Mouse (Mus musculus) kidney, adult 11 months (tissue): Measurements from ENCODE around the gene Cox10.

Experiments used
- DNase-seq: peaks from one replicate; pipeline ENCODE4 v3.0.0; 2022

Gene Cox10

DNA sequence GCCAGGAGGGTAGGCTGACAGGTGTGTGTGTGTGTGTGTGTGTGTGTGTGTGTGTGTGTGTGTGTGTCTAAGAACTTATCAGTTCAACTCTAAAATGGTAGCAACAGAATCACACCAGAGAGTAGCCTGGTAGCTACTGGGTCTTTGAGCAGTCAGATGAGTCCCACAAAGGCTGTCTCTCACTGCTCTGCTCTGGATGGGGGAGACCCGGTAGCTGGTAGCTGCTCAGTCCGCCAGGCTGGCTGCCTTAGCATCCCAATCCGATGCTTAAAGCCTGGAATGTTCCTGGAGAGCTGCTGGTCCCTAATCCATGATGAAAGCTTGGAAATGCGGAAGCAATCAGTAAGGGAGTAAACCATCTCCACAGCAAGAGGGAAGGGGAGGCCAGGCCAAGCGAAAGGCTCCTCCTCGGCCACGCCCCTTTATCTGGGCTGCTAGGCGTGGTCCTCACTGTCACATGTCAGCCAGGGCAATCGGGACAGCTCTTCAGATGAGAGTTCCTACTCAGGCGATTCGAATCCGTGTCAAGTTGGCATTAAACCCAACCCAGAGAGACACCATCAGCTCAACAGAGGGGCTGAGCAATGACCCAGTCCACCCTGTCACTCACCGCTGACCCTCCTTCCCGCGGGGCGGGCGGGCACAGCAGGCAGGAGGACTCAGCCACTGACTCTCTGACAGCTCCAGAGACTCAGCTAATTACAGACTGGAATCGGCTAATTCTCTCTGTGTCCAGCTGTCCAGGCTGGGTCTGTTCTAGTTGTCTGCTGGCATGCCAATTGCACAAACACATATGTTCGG is 127.2 kb downstream of the Cox10 start:
- no peak for DNase-seq

DNA sequence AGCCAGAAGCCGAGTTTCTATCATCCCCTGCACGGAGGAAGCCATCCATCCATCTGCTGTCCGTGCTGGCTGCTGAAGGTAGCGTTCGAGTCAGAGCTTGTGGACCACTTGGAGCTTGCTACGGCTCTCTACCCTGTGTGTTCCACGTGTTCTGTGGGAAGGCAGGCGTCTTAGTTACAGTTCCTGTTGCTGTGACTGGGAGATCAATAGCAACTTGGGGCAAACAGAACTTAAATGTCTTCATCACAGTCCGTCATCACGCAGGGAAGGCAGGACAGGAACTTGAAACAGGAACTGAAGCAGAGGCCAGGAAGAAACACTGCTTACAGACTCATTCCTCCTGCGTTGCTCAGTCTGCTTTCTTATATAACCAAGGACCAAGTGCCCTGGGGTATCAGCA is 130.9 kb downstream of the Cox10 start:
- no peak for DNase-seq

DNA sequence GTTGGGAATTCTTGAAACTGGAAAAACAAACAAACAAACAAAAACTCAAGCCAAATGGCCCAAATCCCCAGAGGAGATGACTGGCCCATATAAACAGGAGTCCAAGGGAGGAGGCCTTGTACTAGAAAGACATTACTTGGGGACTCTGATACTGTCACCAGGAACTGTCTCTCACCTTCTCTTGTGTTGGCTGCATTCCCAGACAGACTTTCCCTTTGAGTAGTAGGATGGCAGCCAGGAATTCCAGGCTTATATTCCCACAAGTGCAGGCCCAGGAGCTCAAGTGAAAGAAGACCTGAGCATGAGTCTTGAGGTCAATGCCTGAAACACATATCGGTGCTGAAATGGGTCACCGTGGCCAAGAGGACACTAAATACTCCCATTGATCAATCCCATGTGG is 132.2 kb downstream of the Cox10 start:
- no peak for DNase-seq

DNA sequence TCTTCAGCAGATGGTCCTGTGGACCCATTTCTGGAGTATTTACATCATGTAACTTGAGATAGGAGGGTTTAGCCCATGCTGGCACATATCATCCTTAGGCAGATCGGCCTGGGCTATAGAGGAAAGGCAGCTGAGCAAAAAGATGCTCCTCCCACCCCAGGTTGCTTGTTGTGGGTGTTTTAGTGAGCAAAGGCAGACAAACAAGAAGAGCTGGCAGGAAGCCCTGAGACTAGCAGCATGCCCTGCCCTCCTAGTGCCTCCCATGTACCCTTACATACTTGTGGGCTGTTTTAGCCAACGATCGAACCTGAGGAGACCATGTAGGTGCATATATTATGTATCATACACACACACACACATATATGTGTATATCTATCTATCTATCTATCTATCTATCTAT is 135.3 kb downstream of the Cox10 start:
- no peak for DNase-seq

DNA sequence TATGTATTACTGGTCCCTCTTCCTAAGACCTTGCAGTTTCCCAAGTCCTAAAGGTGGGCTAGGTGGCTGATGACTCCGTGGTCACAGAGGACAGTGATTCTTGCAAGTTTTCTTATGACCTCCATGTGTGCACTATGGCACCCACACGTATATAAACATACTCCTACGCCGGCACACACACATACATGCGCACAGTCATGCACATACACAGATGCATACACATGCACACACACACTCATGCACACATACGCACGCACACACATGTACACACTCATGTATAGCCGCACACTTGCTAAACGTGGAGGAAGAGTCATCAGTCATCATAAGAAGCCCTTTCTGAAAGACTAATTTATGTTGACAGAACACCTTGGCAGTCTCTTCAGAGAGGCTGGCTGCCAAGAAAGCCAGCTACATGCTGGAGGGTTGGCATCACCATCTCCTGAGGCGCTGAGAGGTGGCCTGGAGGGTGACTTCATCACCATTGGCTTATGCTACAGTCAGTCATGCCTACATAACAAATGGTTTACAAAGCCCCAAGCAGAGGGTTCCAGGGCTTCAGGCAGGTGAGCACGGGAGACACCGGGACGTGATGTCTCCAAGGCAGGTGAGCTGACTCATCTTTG is 135.9 kb downstream of the Cox10 start:
- DNase-seq, result no peak

DNA sequence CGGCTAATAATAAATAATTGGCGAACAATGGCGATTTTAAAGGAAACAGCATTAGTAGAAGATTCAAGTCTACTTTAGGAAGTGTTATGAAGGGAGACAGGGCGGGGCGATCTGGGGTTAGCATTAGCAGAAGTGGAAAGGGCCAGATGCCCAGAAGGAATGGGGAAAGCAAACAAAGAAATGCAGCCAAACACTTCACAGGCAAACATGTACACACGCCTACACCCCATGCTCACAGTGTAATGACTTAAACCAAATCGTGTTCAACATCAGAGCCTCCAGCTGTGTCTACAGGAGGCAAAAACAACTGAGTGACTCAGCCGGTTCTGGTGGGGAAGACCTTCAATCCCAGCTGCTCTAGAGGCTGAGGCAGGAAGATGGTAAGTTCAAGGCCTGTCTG is 137.1 kb downstream of the Cox10 start:
- no peak for DNase-seq

DNA sequence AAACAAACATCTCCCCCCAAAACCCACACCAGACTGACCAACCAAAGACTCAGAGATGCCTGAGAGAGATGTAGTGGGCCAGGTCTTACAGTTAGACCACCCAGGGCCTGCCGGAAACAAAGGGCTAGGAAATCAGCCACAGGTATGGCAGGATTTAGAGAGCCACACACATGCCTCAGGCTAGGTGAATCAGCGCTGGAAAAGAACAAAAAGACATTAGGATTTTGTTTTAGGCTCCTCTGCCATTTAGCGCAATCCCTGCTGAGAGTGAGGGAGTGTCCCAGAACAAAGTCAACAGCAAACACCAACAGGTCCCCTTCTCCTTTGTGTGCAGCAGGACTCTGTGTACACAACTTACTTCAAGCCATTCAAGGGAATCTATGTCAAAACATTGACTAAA is 142.6 kb downstream of the Cox10 start:
- DNase-seq, result no peak

DNA sequence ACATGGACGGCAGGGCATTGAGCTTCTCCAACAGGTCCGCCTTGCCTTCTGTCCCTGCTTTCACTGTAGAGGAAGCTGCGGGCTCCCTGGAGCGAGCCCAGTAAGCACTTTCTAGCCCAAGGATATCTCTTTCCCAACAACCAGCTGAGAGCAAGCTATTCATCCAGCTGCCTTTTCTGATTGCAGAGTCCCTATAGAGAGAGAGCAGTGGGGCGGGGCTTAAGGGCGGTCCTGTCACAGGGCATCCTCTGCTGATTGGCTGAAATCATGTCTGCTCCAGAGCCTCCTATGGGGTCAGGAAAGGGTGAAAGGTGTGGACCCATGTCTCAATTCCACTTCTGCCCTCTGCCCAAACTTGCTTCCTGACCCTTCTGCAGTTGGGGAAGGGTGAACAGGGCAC is 152.4 kb downstream of the Cox10 start:
- DNase-seq, result no peak

DNA sequence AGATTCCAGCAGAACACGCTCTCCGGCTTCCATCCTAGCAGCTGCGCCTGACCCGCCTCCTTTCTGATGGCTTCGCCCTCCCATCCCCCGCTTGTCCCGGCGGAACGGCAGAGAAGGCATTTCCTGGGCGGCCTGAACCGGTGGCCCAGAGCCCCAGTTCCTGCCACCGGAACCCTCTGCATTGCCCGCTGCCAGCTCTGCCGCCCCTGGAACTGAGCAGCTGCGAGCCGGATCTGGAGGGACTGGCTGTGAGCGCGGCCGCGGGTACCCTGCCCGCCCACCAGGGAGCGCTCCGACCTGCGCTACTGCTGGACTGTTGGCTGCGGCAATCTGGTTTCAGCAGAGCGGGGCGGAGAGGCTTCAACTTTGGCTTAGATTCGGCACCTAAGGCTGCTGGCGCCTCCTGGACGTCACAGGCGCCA is 154.1 kb downstream of the Cox10 start:
- DNase-seq, result peak; percentile 84

DNA sequence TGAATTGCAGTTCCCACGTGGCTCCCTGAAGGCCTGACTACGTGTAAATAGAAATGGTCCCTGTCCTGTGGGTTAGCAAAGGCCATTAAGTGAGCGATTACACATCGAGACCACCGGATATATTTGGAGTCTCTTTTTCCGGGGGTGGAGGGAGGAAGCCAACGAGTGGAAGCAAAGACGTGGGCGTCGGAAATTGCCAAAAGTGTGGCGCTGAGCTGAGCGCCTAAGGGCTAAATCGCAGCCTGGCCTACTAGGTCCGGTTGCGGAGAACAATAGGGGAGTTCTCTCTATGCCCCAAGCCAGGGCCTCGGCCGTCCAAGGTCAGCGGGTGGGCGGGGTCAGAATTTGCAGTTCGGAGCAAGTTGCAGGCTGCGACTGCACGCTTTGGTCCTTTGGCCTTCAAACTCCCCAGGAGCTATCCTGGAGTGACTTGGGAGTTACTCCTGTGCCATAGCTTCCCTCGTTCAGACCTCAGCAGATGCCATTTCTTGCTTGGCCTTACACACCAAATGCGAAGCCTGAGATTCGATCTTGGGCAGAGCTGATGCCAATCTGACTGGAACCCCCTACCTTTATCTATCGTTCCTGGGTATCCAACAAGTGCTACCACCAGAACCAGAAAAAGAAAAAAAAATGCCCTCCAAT is 154.9 kb downstream of the Cox10 start:
- DNase-seq, result no peak

DNA sequence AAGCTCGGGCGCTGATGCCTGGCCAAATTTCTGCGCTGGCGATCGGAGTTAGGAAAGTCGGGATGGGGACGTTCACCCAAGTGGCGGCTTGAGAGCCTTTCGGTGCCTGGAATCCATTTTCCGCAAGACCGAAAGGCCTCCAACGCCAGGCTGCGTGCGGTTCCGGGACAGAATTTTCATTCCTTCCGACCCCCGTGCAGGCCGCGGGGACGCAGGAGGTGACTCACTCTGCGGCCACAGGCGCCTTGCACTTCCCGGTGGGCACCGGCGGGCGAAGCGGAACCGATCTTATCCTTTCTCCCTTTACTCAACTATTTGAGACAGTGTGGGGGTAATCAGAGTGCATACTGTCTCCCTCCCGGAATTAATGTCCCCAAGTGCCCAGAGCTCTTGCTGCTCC is 155.9 kb downstream of the Cox10 start:
- no peak for DNase-seq

DNA sequence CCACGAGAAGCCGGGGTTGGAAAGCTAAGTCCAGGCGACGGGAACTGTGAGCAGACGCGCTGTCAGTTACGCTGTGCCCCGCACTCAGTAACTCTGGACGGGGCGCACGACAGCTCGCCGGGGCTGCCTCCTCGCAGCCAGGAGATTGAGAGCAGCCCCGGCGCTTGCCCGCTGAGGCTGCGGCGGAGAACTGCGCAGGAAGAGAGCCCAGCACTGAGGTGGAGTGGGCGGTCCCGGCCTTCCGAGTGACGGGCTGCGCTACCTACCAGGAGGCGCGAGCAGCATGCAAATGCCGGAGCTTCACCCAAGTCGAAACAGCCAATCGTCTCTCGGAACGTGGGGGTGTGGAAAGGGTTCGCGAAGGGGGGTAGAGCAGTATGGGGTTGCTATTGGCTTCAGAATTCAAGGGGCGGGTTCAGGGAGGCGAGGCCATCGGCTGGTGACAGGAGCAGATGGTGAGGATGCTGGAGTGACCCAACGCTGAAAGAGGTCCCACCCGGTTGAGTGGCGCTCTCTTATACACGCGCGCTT is 157.1 kb downstream of the Cox10 start, which contains the start of gene Hs3st3b1:
TSS of gene Hs3st3b1 (minus strand) at position 200 of the 531 bp plus-strand sequence.
- peak; percentile 96 for DNase-seq

DNA sequence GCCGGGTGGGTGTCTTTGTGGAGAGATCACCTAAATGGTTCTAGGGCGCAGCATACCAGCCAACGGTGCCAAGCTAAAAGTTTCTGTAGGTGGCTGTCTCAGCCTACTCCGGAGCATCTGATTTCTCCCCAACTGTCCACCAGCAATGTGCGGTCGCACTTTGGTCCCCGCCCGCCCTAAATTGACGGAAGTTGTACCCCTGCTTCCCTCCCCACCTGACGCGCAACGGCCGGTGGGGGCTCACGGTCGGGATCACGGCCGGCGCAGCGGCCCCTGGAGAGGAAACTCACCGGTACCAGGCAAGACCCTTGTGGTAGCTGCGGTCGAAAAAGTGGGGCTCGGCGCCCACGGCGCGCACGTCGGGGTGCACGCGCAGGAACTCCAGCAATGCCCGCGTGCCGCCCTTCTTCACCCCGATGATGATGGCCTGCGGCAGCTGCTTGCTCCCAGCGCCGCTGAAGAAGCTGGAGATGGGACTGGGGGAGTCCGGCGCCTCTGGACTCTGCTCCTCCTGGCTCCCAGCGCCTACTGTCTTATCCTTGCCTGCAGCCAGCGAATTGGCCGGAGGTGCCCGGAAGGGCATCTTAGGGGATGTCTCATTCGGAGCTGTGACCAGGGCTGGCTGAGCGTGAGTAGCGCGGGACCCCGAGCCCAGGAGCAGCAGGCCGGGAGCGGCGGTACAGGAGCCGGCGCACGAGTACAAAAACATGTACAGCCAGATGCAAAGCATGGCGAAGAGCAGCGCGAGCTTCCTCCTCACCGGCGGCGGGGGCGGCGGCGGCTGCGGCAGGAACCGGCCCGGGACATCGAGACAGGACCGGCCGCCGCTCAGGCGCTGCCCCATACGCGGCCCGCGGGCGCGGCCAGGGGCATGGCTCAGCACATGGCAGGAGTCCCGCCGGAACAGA is 158.0 kb downstream of the Cox10 start:
- DNase-seq, result no peak

DNA sequence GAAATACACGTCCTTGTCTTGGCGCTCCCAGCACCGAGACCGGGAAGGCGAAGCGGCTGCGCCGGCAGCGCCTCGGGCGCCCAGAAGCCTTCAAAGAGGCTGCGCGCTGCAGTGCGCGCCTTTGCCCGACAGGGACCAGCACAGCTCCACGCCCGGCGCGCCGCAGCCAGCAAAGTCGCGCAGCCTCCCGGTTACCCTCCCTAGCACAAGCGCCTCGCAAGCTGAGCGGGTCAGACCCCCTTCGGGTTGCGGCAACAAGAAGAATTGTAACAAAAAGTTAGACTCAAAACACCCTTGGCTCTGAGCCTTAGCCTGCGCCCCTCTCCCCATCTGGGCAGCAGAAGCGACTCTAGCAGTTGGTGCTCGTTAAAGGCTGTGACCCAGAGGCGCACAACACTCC is 158.7 kb downstream of the Cox10 start:
- peak; percentile 55 for DNase-seq

DNA sequence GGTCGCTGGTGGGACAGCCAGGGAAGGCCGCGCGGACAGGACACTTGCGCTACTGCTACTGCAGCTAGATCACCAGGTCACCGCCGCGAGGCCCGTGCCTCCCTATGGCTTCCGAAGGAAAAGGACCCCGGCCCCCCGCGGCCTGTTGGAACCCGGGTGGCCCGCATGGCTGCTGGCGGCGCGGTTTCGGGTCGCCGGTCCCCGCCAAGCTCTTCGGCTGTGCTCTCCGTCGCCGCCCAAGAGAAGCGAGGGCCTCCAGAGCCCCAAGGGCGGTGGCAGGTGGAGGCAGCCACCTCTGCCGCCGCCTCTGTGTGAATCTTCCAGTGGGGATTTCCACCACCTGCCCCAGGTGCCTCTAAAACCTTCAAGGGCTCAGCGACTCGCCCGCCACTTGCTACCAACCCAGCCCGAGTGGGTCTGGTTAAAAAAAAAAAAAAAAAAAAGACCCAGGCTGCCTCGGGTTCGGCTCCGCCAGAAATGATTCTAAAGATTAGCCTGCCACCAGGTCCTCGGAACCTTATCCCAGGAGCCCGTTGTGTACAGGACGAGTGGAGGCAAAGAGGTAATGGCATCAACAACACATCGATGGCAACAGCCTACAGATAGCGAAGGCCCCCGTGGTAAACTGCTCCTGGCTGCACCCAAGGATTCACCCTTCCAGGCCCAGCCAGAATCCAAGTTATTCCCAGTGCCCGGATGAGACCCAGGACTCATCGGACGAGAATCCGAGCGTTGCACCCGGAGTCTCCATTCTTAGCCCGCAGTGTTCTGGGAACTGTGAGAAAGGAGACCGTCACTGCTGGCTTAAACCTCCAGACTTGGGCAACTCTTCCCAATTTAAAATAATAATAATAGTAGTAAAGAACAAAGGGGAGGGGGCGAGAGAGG is 159.8 kb downstream of the Cox10 start:
- DNase-seq, result no peak

DNA sequence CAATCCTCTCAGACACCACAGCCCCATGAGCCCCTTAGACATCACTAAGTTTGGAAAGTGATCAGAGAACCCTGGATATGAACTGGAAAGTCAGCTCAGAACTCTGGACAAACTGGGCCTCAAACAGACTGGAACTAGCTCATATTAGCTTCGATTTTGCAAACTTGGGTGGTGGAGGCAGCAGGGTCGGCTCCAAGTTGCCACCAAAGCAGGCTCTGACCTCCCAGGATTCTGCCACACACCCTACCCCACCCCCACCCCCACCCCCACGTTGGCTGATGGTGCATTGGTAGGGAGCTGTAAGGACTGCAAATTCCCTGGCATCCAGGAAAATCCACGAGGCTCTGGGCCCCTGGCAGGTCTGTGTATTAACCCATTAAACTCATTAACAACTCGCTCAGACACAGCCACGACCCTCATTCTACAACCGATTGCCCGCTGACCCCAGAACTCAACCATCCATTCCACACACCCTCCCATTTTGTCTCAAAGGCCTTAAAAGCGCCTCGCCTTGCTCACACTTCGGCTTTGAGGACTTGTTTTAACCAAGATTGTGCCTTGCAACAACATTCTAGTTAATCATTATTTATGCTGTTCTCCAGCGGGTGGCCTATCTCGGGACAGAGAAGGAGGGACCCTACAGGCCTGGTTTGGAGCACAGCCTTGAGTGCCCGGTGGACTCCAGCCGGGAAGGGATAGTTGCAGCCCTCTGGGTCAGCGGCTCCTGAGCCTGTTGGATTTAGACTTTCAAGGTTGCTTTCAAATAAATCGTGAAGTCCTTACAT is 160.8 kb downstream of the Cox10 start:
- peak; percentile 79 for DNase-seq

DNA sequence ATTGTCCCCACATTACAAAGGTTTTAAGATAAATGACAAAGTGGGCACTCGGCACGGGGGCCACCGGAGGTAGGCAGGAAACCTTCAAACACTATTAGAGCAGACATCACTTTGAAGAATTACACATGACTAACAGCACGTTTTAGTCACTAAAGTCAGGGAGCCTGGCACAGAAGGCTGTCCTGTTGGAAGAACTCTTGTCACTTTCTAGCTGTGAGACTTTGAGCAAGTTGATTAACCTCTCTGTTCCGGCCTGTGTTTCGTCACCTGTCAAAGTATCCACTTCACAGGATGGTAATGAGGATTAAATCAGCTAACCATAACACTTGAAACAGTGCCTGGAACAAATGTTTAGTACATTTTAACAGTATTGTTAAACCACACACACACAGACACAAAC is 161.7 kb downstream of the Cox10 start:
- DNase-seq, result no peak

DNA sequence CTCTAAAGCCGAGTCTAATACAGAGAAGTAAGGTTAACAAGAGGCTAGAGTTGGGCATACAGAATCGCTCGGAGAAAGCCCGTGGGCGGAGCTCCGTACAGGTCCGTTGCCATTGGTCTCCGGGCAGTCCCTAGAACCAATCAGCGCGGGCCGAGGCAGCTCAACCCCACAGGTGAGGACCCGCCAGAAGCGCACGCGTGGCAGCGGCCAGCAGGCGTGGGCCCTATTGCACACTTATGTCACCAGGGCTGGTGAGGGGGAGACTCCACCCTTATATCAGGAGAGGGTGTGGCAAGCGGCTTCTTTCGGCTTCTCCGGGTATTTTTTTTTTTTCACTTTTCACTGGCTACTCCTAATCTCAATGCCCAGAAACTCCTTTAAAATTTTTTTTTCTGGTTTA is 164.9 kb downstream of the Cox10 start:
- peak; percentile 89 for DNase-seq

DNA sequence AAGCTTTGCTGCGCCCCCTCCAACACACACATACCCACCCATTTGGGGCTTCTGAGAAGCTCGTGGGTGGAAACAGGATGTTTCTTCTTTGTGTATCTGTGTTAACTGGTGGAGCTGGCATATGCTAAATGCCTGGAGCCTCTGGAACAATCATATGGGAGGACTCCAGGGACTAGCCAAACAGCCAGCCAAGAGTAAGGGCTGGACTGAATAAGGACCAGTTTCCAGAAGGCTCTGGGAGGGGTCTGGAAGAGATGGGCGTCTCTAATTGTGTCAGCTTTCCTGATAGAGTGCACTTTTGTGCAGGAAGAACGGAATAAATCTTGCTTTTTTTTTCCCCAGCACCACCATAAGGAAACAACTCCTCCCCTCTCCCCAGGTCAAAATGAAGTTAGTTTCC is 165.3 kb downstream of the Cox10 start:
- no peak for DNase-seq
